Mouse (Mus musculus) testis, adult 2 months (tissue): Measurements from ENCODE around the gene 3100002H09Rik. TPM values are rescaled to one million over a fixed set of nuclear protein-coding genes. Genes with fewer than 3 reads are reported as not detected.

Experiments used
- H3K27ac ChIP-seq: fragments of 200-500 bp; 2 replicates; pipeline ENCODE4 v1.5.1; 2012; ENCODE audit warnings: low read depth, low read length; ENCODE audit not compliant: control insufficient read depth, insufficient read depth
- H3K27me3 ChIP-seq: fragments of 200-500 bp; 2 replicates; pipeline ENCODE4 v1.6.1; 2012; ENCODE audit warnings: mild to moderate bottlenecking, low read length, moderate library complexity; ENCODE audit not compliant: control insufficient read depth, insufficient read depth
- H3K36me3 ChIP-seq: fragments of 200-500 bp; 2 replicates; pipeline ENCODE4 v1.6.1; 2012; ENCODE audit warnings: mild to moderate bottlenecking, low read length; ENCODE audit not compliant: control insufficient read depth, insufficient read depth
- H3K4me1 ChIP-seq: fragments of 200-500 bp; 2 replicates; pipeline ENCODE4 v1.6.1; 2012; ENCODE audit warnings: low read length; ENCODE audit not compliant: control insufficient read depth, insufficient read depth
- H3K4me3 ChIP-seq: fragments of 200-500 bp; 2 replicates; pipeline ENCODE4 v1.5.1; 2012; ENCODE audit warnings: low read depth, mild to moderate bottlenecking, low read length, moderate library complexity, mixed read lengths; ENCODE audit not compliant: control insufficient read depth
- CTCF ChIP-seq: fragments of 200-500 bp; IDR thresholded peaks from 2 replicates; pipeline ENCODE4 v1.5.1; 2012; ENCODE audit warnings: low read depth, mild to moderate bottlenecking, inconsistent platforms, low read length, moderate library complexity; ENCODE audit not compliant: control insufficient read depth, insufficient read depth, insufficient replicate concordance
- POLR2A ChIP-seq: fragments of 200-500 bp; IDR thresholded peaks from 2 replicates; pipeline ENCODE4 v1.6.1; 2012; ENCODE audit warnings: low read depth, mild to moderate bottlenecking, inconsistent platforms, low read length, moderate library complexity; ENCODE audit not compliant: control insufficient read depth
- polyA plus RNA-seq: library from polyadenylated mRNA; depleted of rRNA; stranded (reverse); fragments of >200 nt; gene quantifications from 2 replicates; pipeline ENCODE4 v1.2.3, GENCODE M21; 2012; rRNA removed

Gene 3100002H09Rik
- not detected in 2 replicates for polyA plus RNA-seq

GRCm38 (mm10) chr4:124610703-124611102 is at the start of gene 3100002H09Rik:
Gene 3100002H09Rik (minus strand): TSS chr4:124610803.
- Histone ChIP-seq H3K27me3 (no peaks in the 10 kb centered on the region), H3K4me3 (no peak within 1 kb of the TSS), H3K27ac (no peak within 1 kb of the TSS), H3K4me1 (no peaks in the 10 kb centered on the region), H3K36me3 (no peaks in the 10 kb centered on the region)
- TF ChIP-seq CTCF (no peak), POLR2A (no peak)

DNA sequence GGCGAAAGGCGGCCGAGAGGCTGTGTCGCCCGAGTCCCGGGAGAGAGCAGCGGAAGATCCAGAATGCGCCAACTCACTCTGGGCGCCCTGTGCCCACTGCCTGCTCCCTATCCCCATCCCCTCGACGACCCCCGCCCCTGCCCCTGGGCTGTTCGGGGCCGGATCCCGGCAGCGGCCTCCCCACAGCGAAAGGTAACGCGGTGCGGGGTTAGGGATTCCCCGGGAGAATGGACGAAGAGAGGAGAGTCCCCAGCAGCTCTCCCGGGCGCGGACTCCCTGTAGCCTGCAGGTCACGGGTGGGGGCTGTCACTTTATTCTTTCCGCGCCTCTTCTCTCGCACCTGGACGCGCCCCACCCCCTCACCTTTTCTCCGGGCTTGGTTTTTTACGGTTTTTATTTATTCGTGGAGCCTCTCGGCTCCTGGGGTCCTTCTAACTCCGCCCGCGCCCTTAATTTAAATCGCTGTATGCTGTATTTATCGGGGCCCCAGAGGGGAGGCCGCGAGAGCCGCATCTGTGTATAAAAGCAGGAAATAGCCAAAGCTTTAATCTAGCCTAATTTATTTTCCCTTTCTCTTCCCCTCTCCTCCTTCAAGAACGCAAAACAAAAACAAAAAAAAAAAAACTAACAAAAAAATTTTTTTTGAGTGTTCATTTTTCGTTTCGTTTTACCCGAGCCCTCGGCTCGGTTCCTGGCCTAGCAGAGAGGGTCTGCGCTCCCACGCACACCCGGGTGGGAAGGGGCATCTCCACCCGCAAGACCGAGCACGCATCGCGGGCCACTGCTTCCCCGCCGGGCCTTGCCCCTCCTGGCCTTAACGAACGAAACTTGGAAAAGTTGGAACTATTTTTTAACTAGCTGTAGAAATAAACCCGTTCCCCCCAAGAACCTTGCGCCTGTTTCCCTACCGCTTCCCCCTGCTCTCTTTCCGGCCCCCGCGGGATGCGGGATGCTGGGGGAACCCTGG is 48.9 kb upstream of the 3100002H09Rik start:
- Histone ChIP-seq H3K36me3 (no peaks in the 10 kb centered on the region), H3K27ac (no peak overlapping the region), H3K4me1 (peaks cover 20% of the 10 kb centered on the region), H3K27me3 (peaks cover 3% of the 10 kb centered on the region), H3K4me3 (peak overlapping the region; percentile 2; the same call in 1 of the 2 replicates)
- TF ChIP-seq CTCF = no peak
- TF ChIP-seq POLR2A = no peak

- Histone ChIP-seq H3K4me1 (peaks cover 20% of the 10 kb centered on the region), H3K36me3 (no peaks in the 10 kb centered on the region), H3K4me3 (peak overlapping the region; percentile 58; the same call in 1 of the 2 replicates), H3K27me3 (peaks cover 3% of the 10 kb centered on the region), H3K27ac (no peak overlapping the region)
- no peak for TF ChIP-seq CTCF
- TF ChIP-seq POLR2A = no peak
Measured at GRCm38 (mm10) chr4:124658412-124658851, 47.8 kb upstream of the 3100002H09Rik start.

DNA sequence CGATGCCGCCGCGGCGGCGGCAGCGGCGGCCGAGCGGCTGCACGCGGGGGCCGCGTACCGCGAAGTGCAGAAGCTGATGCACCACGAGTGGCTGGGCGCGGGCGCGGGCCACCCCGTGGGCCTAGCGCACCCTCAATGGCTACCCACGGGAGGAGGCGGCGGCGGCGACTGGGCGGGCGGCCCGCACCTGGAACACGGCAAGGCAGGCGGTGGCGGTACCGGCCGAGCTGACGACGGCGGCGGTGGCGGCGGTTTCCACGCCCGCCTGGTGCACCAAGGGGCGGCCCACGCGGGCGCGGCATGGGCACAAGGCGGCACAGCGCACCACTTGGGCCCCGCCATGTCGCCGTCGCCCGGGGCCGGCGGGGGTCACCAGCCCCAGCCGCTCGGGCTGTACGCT is 47.2 kb upstream of the 3100002H09Rik start:
- Histone ChIP-seq H3K4me3 (peak overlapping the region; percentile 58), H3K27me3 (peaks cover 3% of the 10 kb centered on the region), H3K4me1 (peaks cover 20% of the 10 kb centered on the region), H3K36me3 (no peaks in the 10 kb centered on the region), H3K27ac (no peak overlapping the region)
- TF ChIP-seq CTCF = no peak
- no peak for TF ChIP-seq POLR2A

DNA sequence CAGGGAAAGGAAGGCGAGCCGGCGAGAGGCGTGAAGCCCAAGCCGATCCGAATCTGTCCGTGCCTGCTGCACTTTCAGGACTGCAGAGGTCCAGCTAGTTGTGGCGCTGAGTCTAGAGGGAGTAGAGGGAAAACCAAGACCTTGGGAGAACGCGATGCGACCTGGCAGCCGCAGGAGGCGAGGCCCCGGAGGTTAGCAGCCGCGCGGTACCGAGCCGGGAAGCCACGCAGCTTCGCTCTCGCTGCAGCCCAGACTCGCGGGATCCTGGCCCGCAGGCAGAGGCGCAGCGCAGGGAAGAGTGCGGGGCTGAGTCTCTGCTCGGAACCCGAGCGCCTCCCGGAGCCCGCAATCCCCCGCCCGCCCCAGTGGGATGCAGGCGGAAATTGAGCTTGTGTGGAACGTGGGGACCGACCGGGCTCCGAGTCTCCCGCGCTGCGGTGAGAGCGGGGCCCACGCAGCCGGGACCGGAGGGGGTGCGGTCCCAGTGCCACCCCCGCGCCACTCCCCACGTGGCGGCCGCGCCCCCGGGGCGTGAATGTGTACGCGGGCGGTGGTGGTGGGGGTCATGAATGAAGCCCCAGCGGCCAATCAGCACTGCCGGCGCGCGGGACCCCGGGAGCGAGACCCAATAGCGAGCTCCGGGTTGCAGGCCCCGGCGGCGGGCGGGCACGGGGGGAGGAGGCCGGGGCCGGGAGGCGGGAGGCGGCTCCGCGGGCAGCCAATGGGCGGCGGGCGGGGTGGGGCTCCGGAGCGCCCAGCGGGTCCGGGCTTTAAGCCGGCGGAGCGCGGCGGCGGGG is 46.4 kb upstream of the 3100002H09Rik start:
- TF ChIP-seq POLR2A (no peak), CTCF (no peak)
- H3K27ac ChIP-seq = no peak overlapping the region
- peaks cover 20% of the 10 kb centered on the region for H3K4me1 ChIP-seq
- H3K36me3 ChIP-seq = no peaks in the 10 kb centered on the region
- peak overlapping the region; percentile 72 for H3K4me3 ChIP-seq
- peaks cover 3% of the 10 kb centered on the region for H3K27me3 ChIP-seq

GRCm38 (mm10) chr4:124656518-124656853 is 45.9 kb upstream of the 3100002H09Rik start, which contains the start of gene Pou3f1:
Gene Pou3f1 (plus strand): TSS chr4:124656807.
- Histone ChIP-seq H3K36me3 (no peaks in the 10 kb centered on the region), H3K4me3 (peak within 1 kb of the TSS; percentile 72), H3K4me1 (peaks cover 20% of the 10 kb centered on the region), H3K27ac (no peak within 1 kb of the TSS), H3K27me3 (peaks cover 3% of the 10 kb centered on the region)
- no peak for TF ChIP-seq POLR2A
- no peak for TF ChIP-seq CTCF

- H3K27me3 ChIP-seq = no peaks in the 10 kb centered on the region; the same call in 1 of the 2 replicates
- H3K4me1 ChIP-seq = peaks cover 14% of the 10 kb centered on the region
- TF ChIP-seq CTCF = no peak
- no peak for TF ChIP-seq POLR2A
- H3K36me3 ChIP-seq = no peaks in the 10 kb centered on the region
- H3K4me3 ChIP-seq = no peak overlapping the region
- H3K27ac ChIP-seq = no peak overlapping the region
Measured at GRCm38 (mm10) chr4:124652886-124653285, 42.3 kb upstream of the 3100002H09Rik start.
